Mouse (Mus musculus) G1E (cell line): ENCODE measurements around the gene Mgat4e. TPM values are rescaled to one million over a fixed set of nuclear protein-coding genes. Genes with fewer than 3 reads are reported as not detected.

Experiments used
- ATAC-seq: 2 replicates; pipeline ENCODE4 v1.8.0; 2016; ENCODE audit warnings: mild to moderate bottlenecking; ENCODE audit not compliant: insufficient number of reproducible peaks, poor library complexity, low FRiP score, severe bottlenecking; ENCODE audit errors: extremely low read depth
- DNase-seq: peaks from one replicate; pipeline ENCODE4 v3.0.0; 2012; ENCODE audit warnings: low spot score
- H3K27me3 ChIP-seq: 2 replicates; pipeline ENCODE4 v1.6.1; 2012; ENCODE audit warnings: mild to moderate bottlenecking, low read length, inconsistent platforms; ENCODE audit not compliant: insufficient read depth
- H3K36me3 ChIP-seq: replicated peaks from 2 replicates; pipeline ENCODE3; 2012; ENCODE audit warnings: mild to moderate bottlenecking, inconsistent platforms
- H3K4me1 ChIP-seq: 2 replicates; pipeline ENCODE4 v1.6.1; 2012; ENCODE audit warnings: low read depth, low read length, inconsistent platforms, mixed read lengths; ENCODE audit not compliant: insufficient read depth
- H3K4me3 ChIP-seq: 2 replicates; pipeline ENCODE4 v1.5.1; 2012; ENCODE audit warnings: low read depth, mild to moderate bottlenecking, inconsistent platforms, low read length, moderate library complexity, mixed read lengths
- H3K9me3 ChIP-seq: replicated peaks from 2 replicates; pipeline ENCODE4 v1.6.1; 2012; ENCODE audit warnings: inconsistent platforms
- CTCF ChIP-seq: IDR thresholded peaks from 2 replicates; pipeline ENCODE4 v1.5.1; 2012; ENCODE audit warnings: low read depth, low read length, inconsistent platforms, mixed read lengths
- GATA1 ChIP-seq: IDR thresholded peaks from 2 replicates; pipeline ENCODE4 v1.6.1; 2012; ENCODE audit warnings: borderline replicate concordance, low read length, inconsistent platforms, mixed read lengths
- GATA2 ChIP-seq: IDR thresholded peaks from 2 replicates; pipeline ENCODE4 v1.6.1; 2012; ENCODE audit warnings: low read depth, low read length, inconsistent platforms, borderline replicate concordance
- POLR2AphosphoS5 ChIP-seq: IDR thresholded peaks from 2 replicates; pipeline ENCODE4 v1.6.1; 2012; ENCODE audit warnings: low read depth, low read length, inconsistent platforms; ENCODE audit not compliant: insufficient replicate concordance
- TAL1 ChIP-seq: conservative IDR thresholded peaks from 2 replicates; pipeline ENCODE4 v1.6.1; 2012; ENCODE audit warnings: low read depth, low read length, inconsistent platforms, mixed read lengths
- polyA plus RNA-seq: library from polyadenylated mRNA; stranded (reverse); fragments of >175 nt; gene quantifications from 2 replicates; pipeline ENCODE4 v1.2.3, GENCODE M21; 2012
- total RNA-seq, 2 experiments: library from RNA; stranded (forward) in 1 of 2; stranded (reverse) in 1 of 2; fragments of 200-1000 nt in 1 of 2; fragments of >200 nt in 1 of 2; fragmentation: Nextera tagmentation in 1 of 2; gene quantifications; 2 replicates each; pipeline ENCODE4 v1.2.3; 2014 to 2017

The Mgat4e gene
- total and polyA plus RNA-seq, 3 experiments = 0.38 TPM; not detected in 2

DNA sequence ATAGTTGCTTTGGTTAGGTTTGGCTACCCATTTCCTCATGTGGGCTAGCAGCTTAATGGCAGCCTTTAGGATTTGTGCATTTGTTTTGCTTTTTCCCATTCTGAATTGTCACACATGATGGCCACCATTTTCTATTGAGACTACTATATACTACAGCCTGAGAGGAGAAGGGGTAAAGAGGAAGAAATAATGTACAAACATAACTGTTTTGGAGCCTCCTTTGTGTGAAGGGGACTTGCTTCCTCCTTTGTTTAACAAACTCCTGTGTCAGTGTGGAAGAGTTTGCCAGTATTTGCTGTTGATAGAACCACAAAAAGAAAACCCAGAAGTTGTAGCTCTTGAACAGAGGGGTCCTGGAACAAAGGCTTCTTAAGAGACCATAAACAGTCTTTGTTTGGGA, 13.0 kb upstream of the Mgat4e start:
- DNase-seq (no peak), ATAC-seq (no peak)
- Histone ChIP-seq H3K9me3 (no peaks in the 10 kb centered on the region), H3K36me3 (peaks cover 11% of the 10 kb centered on the region), H3K27me3 (no peaks in the 10 kb centered on the region), H3K4me1 (peaks cover 44% of the 10 kb centered on the region), H3K4me3 (no peak overlapping the region; the same call in 1 of the 2 replicates)
- no peak for TF ChIP-seq TAL1
- no peak for TF ChIP-seq CTCF
- TF ChIP-seq GATA2 = no peak
- no peak for TF ChIP-seq GATA1

DNA sequence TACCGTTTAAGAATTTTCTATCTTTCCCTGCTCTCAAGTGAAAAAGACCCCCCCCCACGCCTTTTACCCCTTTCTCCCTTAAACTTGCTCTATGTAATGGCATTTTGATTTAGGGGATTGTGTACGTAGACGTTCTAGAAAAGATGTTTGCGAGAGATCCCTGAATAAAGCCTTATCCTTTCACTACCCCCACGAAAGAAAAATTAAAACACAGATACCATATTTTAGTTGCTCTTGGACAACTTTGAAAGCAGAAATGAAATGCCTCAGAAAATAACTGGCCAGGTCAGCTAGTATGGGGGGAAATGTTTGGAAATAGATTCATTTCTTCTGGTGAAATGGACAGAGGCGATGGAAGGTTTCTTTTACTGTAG, 12.3 kb upstream of the Mgat4e start:
- no peak for DNase-seq
- no peak for ATAC-seq
- TF ChIP-seq TAL1 (no peak), CTCF (no peak), GATA2 (no peak), POLR2AphosphoS5 (no peak), GATA1 (no peak)
- H3K36me3 ChIP-seq = peaks cover 8% of the 10 kb centered on the region
- H3K4me1 ChIP-seq = peaks cover 49% of the 10 kb centered on the region
- H3K9me3 ChIP-seq = no peaks in the 10 kb centered on the region
- H3K4me3 ChIP-seq = peak overlapping the region; percentile 97
- no peaks in the 10 kb centered on the region for H3K27me3 ChIP-seq

DNA sequence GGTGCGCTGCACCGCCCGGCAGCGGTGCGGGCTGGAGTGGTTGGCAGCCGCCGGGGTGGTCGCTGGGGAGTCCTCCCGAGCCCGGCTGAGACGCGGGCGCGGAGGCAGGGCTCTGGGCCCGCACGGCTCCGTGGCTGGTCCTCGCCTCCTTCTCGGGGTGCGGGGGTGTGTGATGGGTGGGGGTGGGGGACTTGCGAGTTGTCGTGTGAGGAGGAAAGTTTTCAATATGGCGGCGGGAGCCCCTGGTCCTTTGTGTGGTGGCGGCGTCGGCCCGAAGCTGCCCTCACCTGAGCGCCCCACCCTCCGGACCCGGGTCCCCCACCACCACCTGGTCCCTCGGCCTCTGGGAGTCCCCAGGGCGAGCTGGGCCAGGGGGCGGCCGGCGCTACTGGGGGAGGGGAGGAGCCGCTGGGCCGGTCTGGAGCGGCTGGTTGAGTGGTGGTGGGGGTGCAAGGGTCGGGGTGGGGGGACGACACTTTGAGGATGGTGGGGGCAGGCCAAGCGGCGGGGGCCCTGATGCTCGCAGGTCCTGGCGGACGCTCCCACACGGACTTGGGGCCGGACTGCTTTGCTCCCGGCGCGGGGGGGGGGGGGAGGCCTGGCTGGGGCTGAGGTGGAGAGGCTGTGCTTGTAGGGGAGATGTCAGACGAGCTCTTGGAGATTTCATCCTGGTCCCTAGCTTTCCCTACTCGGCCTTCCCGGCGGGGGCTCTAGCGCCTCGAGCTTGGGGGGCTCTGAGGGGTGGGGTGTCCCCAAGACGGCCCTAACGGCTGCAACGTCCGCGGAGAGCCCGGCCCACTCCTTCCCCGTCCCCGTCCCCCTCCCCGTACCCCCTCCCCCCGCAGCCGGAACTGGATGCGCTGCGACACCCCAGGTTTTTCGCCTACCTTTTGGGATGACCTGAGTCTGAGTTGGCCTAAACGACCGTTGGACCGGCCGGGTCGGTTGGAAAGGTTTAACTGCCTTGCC, 11.6 kb upstream of the Mgat4e start:
- Histone ChIP-seq H3K9me3 (no peaks in the 10 kb centered on the region), H3K4me3 (peak overlapping the region; percentile 97), H3K27me3 (no peaks in the 10 kb centered on the region), H3K36me3 (peaks cover 8% of the 10 kb centered on the region), H3K4me1 (peaks cover 54% of the 10 kb centered on the region)
- TF ChIP-seq TAL1 = no peak
- TF ChIP-seq GATA2 = no peak
- no peak for TF ChIP-seq CTCF
- no peak for TF ChIP-seq POLR2AphosphoS5
- TF ChIP-seq GATA1 = no peak
- DNase-seq = peak; percentile 90
- no peak for ATAC-seq

DNA sequence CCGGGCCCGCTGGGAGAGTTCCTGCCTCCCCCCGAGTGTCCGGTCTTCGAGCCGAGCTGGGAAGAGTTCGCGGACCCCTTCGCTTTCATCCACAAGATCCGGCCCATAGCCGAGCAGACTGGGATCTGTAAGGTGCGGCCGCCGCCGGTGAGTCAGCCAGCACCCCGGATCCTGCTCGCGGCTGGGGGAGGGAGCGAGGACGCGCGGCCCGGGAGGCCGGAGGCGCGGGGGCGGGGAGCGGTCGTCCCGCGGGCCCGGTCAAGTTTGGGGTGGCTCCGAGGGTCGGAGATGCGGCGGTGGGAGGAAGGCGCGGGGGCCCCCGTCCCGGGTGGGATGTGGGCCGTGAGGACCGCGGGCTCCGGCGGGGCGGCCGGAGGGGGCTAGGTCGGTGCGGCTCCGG, 10.9 kb upstream of the Mgat4e start:
- H3K4me1 ChIP-seq = peaks cover 59% of the 10 kb centered on the region
- peaks cover 6% of the 10 kb centered on the region for H3K36me3 ChIP-seq
- H3K27me3 ChIP-seq = no peaks in the 10 kb centered on the region
- no peak for ATAC-seq
- no peak for TF ChIP-seq CTCF
- TF ChIP-seq TAL1 = no peak
- TF ChIP-seq GATA2 = no peak
- TF ChIP-seq GATA1 = no peak
- TF ChIP-seq POLR2AphosphoS5 = no peak
- H3K9me3 ChIP-seq = no peaks in the 10 kb centered on the region
- peak; percentile 75 for DNase-seq
- H3K4me3 ChIP-seq = peak overlapping the region; percentile 97

- no peak for TF ChIP-seq GATA1
- Histone ChIP-seq H3K27me3 (no peaks in the 10 kb centered on the region), H3K4me1 (peaks cover 61% of the 10 kb centered on the region), H3K36me3 (peaks cover 6% of the 10 kb centered on the region), H3K9me3 (no peaks in the 10 kb centered on the region), H3K4me3 (peak within 1 kb of the TSS; percentile 97)
- ATAC-seq (no peak), DNase-seq (peak; percentile 63)
Measured at GRCm38 (mm10) chr1:134559976-134560375, 10.5 kb upstream of the Mgat4e start, which contains the start of gene Kdm5b. Gene Kdm5b (plus strand): TSS chr1:134560171.

- Histone ChIP-seq H3K36me3 (peaks cover 4% of the 10 kb centered on the region), H3K27me3 (no peaks in the 10 kb centered on the region), H3K9me3 (no peaks in the 10 kb centered on the region), H3K4me3 (no peak overlapping the region), H3K4me1 (peaks cover 62% of the 10 kb centered on the region)
- DNase-seq = no peak
- TF ChIP-seq GATA1 (no peak), GATA2 (no peak), TAL1 (no peak), POLR2AphosphoS5 (no peak), CTCF (no peak)
- no peak for ATAC-seq
Measured at GRCm38 (mm10) chr1:134559226-134559625, 9.7 kb upstream of the Mgat4e start.
